Mouse (Mus musculus) neural tube, embryonic 10.5 days (tissue): ENCODE results near the gene Ap3b2.

Experiments
- DNase-seq: peaks from one replicate; pipeline ENCODE4 v3.0.0-alpha.2; 2017; ENCODE audit warnings: low spot score; ENCODE audit errors: extremely low spot score

Ap3b2 gene

DNA sequence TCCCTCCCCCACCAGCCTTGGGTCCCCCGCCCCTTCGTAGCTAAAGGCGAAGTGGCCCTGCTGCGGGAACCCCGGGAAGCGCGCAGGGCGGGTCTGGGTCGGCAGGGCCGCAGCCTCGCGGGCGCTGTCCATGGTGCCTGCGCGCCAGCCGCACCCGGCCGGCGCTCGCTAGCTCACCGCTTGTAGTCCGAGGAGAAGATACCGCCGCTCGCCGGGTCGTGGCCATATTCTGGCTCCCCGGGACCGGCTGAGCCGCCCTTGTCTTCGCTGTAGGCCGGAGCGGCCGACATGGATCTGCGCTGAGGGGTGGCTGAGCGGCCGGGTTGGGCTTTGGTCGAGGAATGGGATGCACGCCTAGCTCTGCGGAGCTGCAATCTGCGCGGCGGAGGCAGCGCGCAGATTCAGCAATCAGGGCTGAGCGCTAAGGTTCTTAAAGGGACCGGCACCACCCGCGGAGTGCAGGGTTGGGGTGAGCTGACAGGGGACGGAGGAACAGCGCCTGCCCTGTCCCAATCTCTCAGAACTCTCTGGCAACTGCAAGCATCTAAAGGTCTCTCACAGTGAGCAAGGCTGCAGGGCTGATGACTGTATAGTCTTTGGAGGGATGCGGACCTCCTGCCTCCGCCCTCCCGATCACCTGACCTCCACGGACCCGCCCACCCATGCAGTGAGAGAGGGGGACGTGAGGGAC, at the start of gene Ap3b2:
Ap3b2 (minus strand) TSS at position 595 of the 691 bp plus-strand sequence.
- DNase-seq = peak; percentile 85

DNA sequence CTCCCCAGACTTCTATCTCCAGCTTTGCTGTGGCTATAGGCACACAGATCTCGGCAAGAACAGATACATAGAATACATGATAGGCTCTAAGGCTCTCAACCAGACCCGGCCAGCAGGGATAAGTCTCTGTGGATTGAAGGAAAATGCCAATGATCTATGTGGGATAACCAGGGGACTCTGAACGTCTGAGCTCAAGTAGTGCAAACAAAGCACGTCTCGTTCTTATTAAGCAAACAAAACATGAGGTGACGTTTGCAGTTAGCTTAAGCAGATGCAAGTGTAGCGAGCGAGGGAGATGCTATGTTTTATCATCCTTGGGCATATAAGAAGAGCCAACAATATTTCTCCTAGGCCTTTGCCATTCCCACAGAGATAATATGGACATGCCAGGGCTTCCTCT, 49.2 kb upstream of the Ap3b2 start:
- no peak for DNase-seq

DNA sequence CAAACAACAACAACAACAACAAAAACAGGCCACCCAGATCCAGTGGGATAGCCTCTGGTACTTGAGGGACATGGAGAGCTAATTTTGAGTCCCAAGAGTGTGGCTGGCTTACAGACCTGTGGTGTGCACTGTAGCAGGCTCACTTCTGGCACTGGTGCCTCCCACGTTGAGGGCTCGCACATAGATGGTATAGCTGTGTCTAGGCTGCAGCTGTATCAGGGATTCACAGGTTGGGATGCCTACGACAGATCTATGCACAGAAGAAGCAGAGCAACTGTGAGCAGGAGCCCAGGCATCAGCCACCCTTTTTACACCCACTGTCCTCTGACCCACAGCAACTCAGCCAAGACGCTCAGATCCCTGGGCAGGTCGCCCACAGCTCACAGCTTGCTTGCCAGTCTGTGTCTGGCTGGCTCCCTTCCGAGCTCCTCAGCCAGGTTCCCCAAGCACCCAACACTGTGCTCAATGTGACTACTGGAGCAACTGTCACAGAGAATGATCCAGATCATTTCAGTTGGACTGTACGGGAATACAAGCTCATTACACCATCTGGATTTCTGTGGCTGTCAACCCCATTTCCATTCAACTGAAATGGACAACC, 48.3 kb upstream of the Ap3b2 start:
- DNase-seq = no peak

- DNase-seq = no peak
Observed at GRCm38 (mm10) chr7:81540999-81541398, 47.3 kb upstream of the Ap3b2 start.

GRCm38 (mm10) chr7:81539565-81539964, 45.8 kb upstream of the Ap3b2 start:
- no peak for DNase-seq

GRCm38 (mm10) chr7:81538070-81538675, 44.4 kb upstream of the Ap3b2 start:
- DNase-seq = no peak

GRCm38 (mm10) chr7:81536478-81536877, 42.8 kb upstream of the Ap3b2 start:
- no peak for DNase-seq

- DNase-seq = no peak
Observed at GRCm38 (mm10) chr7:81531462-81531861, 37.7 kb upstream of the Ap3b2 start.

DNA sequence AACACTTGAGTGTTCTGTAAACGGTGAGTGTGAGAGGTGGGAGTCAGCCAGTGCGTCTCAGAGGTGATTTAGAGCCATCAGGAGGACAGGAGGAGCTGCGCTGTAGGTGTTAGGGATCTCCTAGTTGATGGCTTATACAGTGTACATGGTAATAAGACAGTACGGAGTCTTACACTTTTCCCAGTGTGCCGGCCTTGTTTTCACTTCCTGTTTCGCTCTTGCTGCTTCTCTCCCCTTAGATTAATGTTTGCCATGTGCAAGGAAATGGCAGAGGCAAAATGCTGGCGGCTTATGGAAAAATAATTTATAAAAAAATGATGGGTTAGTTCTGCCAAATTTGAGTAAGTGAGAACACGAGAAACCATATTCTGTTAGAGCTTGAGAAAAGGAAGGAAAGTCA, 35.2 kb upstream of the Ap3b2 start:
- DNase-seq = no peak

DNA sequence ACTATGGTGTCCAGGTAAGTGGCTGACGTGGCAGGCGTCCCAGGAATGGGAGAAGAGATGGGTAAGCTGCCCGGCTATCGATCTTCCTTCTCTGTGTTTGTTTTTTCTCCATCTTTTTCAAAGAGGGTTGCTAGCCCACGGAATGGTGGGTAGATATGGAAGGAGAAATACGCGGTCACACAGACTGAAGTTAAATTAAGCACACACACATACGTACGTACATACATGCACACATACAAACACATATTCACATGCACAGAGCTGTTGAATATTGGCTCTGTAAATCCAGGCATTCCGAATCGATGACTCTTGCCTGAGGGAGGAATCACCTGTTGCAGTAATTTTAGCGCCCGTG, 29.9 kb upstream of the Ap3b2 start:
- DNase-seq = no peak

- peak; percentile 97 for DNase-seq
Observed at GRCm38 (mm10) chr7:81523008-81523662, 29.4 kb upstream of the Ap3b2 start.

DNA sequence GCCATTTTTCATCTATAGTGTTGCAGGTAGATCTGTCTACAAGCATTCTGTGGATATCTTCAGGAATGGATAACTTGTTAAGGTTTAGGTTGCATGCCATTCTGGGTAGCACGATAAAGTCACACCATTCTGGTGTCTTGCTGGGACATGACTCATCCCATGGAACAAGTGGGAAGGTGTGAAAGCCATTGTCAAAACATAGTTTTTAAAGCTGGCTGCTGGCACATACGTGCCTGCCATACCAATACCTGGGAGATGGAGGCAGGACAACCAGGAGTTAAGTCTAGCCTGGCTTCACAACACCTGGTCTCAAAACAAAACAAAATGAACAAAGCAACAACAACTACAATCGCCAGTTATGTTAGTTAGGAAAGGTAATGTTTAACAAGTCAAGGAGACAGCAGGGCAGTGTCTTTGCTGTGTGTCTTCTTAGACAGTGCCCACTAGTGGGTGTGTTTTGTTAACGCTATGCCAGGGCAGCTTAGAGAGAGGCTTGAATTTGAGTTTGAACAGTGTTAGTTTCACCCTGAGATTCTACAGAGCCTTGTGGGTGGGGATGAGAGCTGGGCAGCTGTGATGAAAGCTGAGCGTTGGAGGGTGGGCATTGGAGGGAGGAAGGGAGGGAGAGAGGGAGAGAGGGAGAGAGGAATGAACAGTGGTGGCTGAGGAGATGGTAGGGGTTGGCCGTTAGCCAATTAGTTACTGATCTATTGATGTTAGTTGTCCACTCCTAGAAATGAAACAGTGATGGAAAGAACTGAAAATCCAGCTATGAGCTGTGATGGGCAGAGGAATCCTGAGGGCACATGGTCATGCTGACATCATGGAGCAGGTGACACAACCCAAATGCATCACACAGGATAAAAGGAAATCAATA, 22.7 kb upstream of the Ap3b2 start:
- no peak for DNase-seq

DNA sequence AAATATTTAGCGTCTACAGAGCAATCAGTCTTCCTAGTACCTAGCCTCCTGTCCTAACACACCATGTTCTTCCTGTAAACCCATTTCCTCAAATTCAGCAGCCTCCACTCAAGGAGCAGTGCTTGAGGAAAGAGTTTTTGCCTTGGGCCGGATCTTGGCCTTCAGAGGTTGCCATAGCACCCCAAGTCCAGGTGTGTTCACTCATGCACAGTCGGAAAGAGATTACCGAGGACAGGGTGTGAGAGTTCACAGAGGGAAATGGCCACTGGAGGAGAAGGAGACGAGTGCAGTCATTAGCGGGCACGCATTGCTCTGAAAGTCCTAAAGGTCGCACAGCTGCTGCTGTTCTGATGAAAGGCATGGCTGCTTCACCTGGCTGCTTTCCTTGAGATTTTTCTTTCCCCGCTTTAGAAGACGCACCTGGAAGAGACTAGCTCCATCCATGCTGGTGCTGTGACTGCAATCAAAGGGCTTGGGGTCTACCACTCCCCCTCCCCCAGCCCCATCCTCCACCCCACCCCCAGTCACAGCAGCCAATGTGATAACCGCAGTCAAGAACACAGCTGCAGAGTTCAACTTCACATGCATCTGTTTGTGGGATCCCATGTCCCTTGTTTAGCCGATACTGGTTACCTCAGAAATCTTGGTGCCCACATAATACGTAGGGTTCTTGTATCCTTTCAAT, 21.3 kb upstream of the Ap3b2 start:
- DNase-seq = no peak

GRCm38 (mm10) chr7:81501050-81501449, 7.3 kb upstream of the Ap3b2 start:
- no peak for DNase-seq

GRCm38 (mm10) chr7:81498181-81498580, 4.5 kb upstream of the Ap3b2 start, which contains the start of gene BC048679:
BC048679 (minus strand) TSS chr7:81498281.
- DNase-seq = no peak

GRCm38 (mm10) chr7:81497171-81497570, 3.4 kb upstream of the Ap3b2 start:
- peak; percentile 47 for DNase-seq

DNA sequence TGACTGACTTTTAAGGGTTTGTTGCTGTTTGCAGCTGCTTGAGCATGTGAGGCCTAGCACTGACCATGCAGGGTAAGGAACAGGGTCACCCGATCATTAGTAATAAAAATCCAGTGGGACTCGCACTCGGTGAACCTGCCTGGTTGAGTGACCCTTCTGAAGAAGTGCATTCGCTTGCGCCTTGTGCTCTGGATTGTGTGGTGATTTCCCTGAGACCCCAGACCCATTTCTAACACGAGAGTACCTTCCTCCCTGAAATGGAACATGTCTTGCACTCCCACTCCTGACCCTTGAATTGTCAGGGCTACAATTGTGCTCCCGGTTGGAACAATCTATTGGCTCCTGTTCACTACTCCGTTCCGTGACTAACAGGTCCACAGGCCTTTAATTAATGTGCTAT, 1.1 kb downstream of the Ap3b2 start:
- no peak for DNase-seq

DNA sequence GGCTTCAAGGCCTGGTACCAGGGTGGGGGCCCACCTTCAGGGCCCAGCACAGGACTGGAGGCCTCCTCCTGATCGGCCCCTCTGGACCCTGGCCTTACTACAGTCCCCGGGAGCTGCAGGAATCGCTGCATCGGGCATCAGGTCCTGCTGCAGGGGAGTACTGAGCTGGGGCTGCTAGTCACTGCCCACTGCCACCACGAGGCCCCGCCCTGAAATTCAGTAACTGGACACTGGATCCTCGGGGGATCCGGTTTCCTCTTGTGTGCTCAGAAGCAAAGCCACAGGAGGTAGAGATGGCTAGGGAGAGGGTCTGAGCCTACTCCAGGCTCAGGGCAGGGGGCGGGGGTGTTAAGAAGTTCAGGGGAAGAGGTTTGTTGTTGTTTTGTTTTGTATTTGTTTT, 4.1 kb downstream of the Ap3b2 start:
- DNase-seq = peak; percentile 28

- DNase-seq = no peak
Observed at GRCm38 (mm10) chr7:81480800-81481199, 12.9 kb downstream of the Ap3b2 start.

GRCm38 (mm10) chr7:81479531-81480090, 14.1 kb downstream of the Ap3b2 start:
- DNase-seq = no peak
